Mouse (Mus musculus) embryonic facial prominence, embryonic 10.5 days (tissue): ENCODE data around the gene Me1. TPM values are rescaled to one million over a fixed set of nuclear protein-coding genes. Genes with fewer than 3 reads are reported as not detected.

Experiments
- DNase-seq: peaks from one replicate; pipeline ENCODE4 v3.0.0-alpha.2; 2017; ENCODE audit warnings: low spot score
- H3K27ac ChIP-seq: fragments of 300-500 bp; sonication (generic); replicated peaks from 2 replicates; pipeline ENCODE4 v1.5.1; 2016; ENCODE audit warnings: mild to moderate bottlenecking
- H3K27me3 ChIP-seq: fragments of 300-500 bp; sonication (generic); replicated peaks from 2 replicates; pipeline ENCODE4 v1.6.1; 2016; ENCODE audit warnings: low read depth, mild to moderate bottlenecking; ENCODE audit not compliant: poor library complexity, severe bottlenecking
- H3K36me3 ChIP-seq: fragments of 300-500 bp; sonication (generic); replicated peaks from 2 replicates; pipeline ENCODE4 v1.6.1; 2016; ENCODE audit warnings: mild to moderate bottlenecking, moderate library complexity
- H3K4me1 ChIP-seq: fragments of 300-500 bp; sonication (generic); 2 replicates; pipeline ENCODE4 v1.6.1; 2016
- H3K4me3 ChIP-seq: fragments of 300-500 bp; sonication (generic); 2 replicates; pipeline ENCODE4 v1.5.1; 2016; ENCODE audit warnings: mild to moderate bottlenecking, moderate library complexity
- H3K9me3 ChIP-seq: fragments of 300-500 bp; sonication (generic); 2 replicates; pipeline ENCODE4 v1.6.1; 2016; ENCODE audit warnings: mild to moderate bottlenecking
- WGBS: fragments of 180-500 bp; shearing (Covaris S2); methylation state at CpG from one replicate; pipeline ENCODE4 v1.1.7; 2016; 5-methylcytosine and 5-hydroxymethylcytosine counted together
- polyA plus RNA-seq: library from polyadenylated mRNA; unstranded; fragments of >200 nt; fragmentation: Nextera tagmentation; extraction: Ambion mirVana; gene quantifications from 2 replicates; pipeline ENCODE4 v1.2.1, GENCODE M21; 2016

Gene Me1
- polyA plus RNA-seq, 1 experiment from 2014 or later, result 12.0 TPM

DNA sequence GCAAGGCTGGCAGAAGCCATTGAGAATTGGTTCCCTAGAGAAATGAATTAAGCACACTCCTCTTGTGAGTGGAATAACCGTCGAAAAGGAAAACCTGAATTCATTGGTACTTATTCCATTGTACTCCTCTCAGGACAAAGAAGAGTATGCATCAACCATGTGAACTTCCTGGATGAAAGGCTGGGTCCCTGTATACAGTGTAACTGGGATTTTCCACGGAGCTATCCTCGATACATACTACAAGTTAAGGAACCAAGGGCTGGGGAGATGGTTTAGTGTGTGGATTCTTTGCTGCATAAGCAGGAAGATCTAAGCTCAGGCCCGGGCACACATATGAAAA is 30.6 kb upstream of the Me1 start:
- H3K9me3 ChIP-seq, result no peaks in the 10 kb centered on the region
- no peaks in the 10 kb centered on the region for H3K36me3 ChIP-seq
- 86% methylated on average over 5 of the region's 5 CpGs for WGBS
- H3K4me3 ChIP-seq, result no peak overlapping the region
- no peak overlapping the region for H3K27ac ChIP-seq
- H3K4me1 ChIP-seq, result peaks cover 9% of the 10 kb centered on the region; the same call in 1 of the 2 replicates
- DNase-seq, result no peak
- H3K27me3 ChIP-seq, result no peaks in the 10 kb centered on the region

DNA sequence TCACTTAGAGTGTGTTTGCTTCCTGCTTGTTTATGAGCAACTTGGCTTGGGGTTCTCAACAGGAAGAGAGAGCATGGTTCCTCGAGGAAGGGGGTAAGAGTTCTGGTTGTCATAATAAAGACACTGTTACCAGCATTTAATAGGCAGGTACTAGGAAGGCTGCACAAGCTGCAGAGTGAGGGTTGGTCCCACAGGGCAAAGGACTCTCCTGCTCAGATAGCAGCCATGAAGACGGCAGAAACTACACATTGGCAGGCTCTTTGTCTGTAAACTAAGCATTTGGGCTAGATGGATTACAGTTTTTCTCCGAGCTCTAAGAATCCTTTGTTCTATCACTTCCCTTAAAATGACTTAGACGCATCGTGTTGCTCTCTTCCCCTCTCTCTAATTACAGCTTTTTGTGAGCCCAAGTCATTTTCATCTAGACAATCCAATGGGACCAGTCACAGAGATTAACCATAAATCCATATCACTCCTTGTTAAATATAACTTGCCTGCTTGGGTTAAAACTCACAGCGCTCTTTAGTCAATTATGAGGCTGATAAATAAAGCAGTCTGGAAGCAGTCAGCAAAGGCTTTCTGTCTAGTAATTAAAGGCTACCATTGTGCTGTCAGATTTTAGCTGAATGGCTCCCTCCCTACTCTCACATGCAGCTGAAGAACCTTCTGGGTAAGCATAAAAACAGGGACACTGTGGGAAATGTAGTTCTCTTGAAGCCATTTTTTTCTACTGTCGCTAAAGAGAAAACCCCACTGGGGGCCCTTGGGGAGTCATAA is 30.0 kb upstream of the Me1 start:
- H3K4me3 ChIP-seq, result no peak overlapping the region
- H3K36me3 ChIP-seq, result no peaks in the 10 kb centered on the region

DNA sequence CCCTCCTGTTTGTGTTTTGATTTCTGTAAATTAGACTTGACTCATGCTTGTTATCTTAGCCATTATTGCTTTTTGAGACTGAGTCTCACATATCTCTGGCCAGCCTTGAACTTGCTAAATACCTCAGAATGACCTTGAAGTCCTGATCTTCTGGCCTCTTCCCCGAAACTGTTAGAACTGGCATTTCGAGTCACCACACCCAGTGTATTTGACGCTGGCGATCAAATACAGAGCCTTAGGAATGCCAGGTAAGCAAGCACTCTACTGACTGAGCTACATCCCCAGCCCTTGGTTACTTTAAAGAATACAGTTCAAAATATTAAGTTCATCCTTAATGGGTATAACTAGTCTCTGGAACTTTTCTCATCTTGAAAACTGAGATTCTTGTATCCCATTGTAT is 29.3 kb upstream of the Me1 start:
- peaks cover 9% of the 10 kb centered on the region; the same call in 1 of the 2 replicates for H3K4me1 ChIP-seq
- H3K9me3 ChIP-seq, result no peaks in the 10 kb centered on the region
- no peak overlapping the region for H3K27ac ChIP-seq
- H3K36me3 ChIP-seq, result no peaks in the 10 kb centered on the region
- H3K4me3 ChIP-seq, result no peak overlapping the region
- H3K27me3 ChIP-seq, result no peaks in the 10 kb centered on the region
- no peak for DNase-seq
- WGBS, result 88% methylated on average over 4 of the region's 4 CpGs

More for the DNA sequence above, 30.0 kb upstream of the Me1 start:
- H3K9me3 ChIP-seq, result no peaks in the 10 kb centered on the region
- DNase-seq, result no peak
- 55% methylated on average over 7 of the region's 7 CpGs for WGBS
- no peaks in the 10 kb centered on the region for H3K27me3 ChIP-seq
- H3K4me1 ChIP-seq, result peaks cover 9% of the 10 kb centered on the region; the same call in 1 of the 2 replicates
- H3K27ac ChIP-seq, result no peak overlapping the region

DNA sequence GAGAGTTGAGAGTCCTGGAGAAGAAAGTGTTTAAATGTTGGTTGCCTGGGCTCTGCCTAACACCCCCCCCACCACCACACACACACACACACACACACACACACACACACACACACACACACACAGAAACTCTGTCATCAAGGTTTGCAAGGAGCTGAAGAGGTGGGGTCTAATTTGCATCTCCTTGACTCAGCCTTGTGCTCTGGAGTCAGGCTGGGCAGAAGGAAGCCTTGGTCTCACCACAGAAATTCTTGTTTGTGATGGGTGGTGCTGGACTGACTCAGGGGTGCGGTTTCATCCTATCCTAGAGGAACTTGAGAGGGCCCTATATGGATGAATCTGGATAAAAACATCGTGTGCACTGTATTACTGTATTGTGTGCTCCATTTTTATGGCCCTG is 25.0 kb upstream of the Me1 start:
- Histone ChIP-seq H3K4me1 (peaks cover 3% of the 10 kb centered on the region; the same call in 1 of the 2 replicates), H3K27ac (no peak overlapping the region), H3K36me3 (no peaks in the 10 kb centered on the region), H3K4me3 (no peak overlapping the region), H3K27me3 (no peaks in the 10 kb centered on the region), H3K9me3 (no peaks in the 10 kb centered on the region)
- 81% methylated on average over 2 of the region's 2 CpGs for WGBS
- no peak for DNase-seq

DNA sequence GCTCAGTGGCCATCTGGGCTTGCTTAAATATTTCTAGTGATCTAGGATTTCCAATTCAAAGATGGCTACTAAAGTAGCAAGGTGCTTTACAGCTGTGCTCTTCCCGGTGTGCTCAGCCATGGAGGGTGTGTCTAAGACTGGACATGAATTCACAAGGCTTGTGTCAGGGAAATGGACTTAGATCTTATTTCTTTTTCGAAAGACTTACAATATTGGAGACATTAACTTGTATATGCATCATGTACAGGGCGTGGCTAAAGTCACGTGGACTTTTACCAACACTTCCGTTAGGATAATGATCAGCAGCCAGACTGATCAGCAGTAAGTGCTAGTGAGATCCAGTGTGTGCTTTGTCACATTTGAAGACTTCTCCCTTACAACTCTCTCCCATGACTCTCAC is 24.5 kb upstream of the Me1 start:
- H3K27me3 ChIP-seq, result no peaks in the 10 kb centered on the region
- 88% methylated on average over 5 of the region's 5 CpGs for WGBS
- no peaks in the 10 kb centered on the region for H3K36me3 ChIP-seq
- no peaks in the 10 kb centered on the region for H3K9me3 ChIP-seq
- DNase-seq, result no peak
- no peak overlapping the region for H3K4me3 ChIP-seq
- H3K27ac ChIP-seq, result no peak overlapping the region
- H3K4me1 ChIP-seq, result no peaks in the 10 kb centered on the region

DNA sequence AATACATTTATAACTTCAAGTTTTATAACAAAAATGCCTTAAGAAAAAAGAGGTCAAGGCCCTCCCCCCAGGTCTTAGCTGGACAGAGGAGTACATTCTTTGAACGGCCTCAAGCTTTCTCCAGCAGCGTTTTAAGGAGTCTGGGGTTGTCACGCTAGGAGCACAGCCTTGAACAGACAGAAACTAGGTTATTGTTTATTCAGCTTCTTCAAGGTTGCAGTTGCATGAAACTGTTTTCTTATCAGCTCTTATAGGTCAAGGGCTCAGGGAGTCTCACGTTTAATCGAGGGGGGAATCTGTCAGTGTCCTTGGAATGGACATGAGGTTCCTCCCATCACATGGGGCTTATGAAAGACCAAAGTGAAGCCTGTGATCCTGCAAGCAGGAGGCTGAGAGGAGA is 21.4 kb upstream of the Me1 start:
- DNase-seq, result no peak
- H3K9me3 ChIP-seq, result no peaks in the 10 kb centered on the region
- no peaks in the 10 kb centered on the region for H3K36me3 ChIP-seq
- H3K4me3 ChIP-seq, result no peak overlapping the region
- WGBS, result 67% methylated on average over 5 of the region's 5 CpGs
- H3K27me3 ChIP-seq, result no peaks in the 10 kb centered on the region
- no peak overlapping the region for H3K27ac ChIP-seq
- no peaks in the 10 kb centered on the region for H3K4me1 ChIP-seq

DNA sequence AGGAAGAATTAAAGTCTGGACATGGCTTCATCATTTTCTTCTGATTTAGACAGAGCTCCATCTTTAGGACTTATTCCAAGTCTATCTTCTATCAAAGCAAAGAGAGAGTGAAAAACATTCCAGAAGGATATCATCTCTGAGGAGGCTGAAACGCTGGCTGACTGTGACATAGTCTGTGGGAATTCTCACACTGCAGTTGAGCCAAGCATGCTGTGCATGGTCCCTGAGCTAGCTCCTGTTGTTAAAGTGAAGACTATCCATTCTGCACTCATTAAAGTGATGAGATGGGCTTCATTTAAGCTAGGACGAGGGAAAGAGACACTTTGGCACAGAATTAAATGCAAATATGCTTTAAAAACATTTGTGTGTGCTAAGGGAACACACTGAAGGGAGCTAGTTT is 20.8 kb upstream of the Me1 start:
- Histone ChIP-seq H3K4me1 (no peaks in the 10 kb centered on the region), H3K4me3 (no peak overlapping the region), H3K36me3 (no peaks in the 10 kb centered on the region), H3K27ac (no peak overlapping the region), H3K27me3 (no peaks in the 10 kb centered on the region), H3K9me3 (no peaks in the 10 kb centered on the region)
- WGBS, result 70% methylated on average over 2 of the region's 2 CpGs
- DNase-seq, result no peak

DNA sequence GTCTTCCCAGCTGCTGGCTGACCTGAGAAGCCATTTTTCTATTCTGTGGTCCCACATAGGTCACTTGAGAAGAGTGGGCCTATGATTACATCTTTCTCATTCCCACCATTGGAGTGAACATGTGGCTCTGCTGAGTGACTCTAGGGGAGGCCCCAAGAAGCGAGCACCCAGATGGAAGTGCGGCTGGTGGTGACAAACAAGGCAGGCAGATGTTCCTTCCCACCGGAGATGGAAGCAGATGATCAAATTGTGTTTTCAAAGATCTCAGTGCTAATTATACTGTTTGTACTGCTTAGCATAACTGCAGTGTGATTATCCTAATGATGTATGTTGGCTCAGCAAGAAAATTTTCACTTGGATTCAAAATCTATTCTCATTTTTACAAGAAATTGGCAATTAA is 18.3 kb upstream of the Me1 start:
- H3K27me3 ChIP-seq, result no peaks in the 10 kb centered on the region
- H3K4me1 ChIP-seq, result no peaks in the 10 kb centered on the region
- DNase-seq, result no peak
- no peak overlapping the region for H3K4me3 ChIP-seq
- WGBS, result 84% methylated on average over 3 of the region's 3 CpGs
- H3K27ac ChIP-seq, result no peak overlapping the region
- no peaks in the 10 kb centered on the region for H3K9me3 ChIP-seq
- H3K36me3 ChIP-seq, result no peaks in the 10 kb centered on the region

DNA sequence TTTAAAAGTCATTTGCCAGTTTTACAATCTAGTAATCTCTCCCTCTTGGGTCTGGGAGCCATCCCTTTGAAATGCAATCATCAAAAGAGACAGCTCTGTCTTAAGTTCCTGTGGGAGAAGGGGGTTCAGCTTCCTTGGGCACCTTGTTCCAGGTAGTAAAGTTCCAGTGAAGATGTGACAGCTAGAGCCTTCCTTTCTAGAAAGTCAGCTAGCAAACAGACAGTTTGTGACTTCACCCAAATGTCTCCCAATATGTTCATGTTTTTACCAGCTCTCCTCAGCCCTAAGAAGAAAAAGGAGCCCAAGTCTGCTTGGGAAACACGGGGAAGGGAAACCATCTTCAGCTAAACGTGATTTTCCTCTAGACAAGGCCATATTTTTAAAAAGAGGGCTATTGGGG is 16.9 kb upstream of the Me1 start:
- Histone ChIP-seq H3K36me3 (no peaks in the 10 kb centered on the region), H3K9me3 (no peaks in the 10 kb centered on the region), H3K4me3 (no peak overlapping the region), H3K27me3 (no peaks in the 10 kb centered on the region), H3K4me1 (no peaks in the 10 kb centered on the region), H3K27ac (no peak overlapping the region)
- WGBS, result 77% methylated on average over 2 of the region's 2 CpGs
- no peak for DNase-seq

DNA sequence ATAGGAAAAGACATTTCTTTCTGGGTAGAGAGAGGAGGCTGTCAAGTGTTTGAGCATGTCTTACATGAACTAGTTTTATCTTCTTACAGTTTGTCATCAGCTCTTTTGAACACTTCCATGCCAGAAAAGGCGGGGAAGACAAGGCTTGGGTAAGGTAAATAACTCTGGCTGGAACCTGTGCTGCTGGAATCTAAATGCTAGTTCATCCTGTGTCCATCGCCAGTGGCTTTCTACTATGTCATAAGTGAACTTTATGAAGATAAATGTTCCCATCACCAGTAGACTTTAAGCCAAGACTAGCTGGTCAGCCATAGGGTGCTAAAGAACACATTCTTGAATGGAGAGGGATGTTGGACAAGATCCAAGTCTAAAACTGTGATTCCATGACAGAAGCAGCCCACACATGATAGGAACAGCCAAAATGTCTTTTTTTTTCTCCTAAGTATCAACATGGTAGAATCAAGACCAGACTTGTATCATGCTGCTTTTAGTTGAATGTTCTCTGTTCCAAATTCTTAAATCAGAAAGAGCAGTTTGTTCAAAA is 14.4 kb upstream of the Me1 start:
- Histone ChIP-seq H3K27ac (no peak overlapping the region), H3K4me3 (no peak overlapping the region), H3K9me3 (no peaks in the 10 kb centered on the region), H3K4me1 (no peaks in the 10 kb centered on the region), H3K36me3 (no peaks in the 10 kb centered on the region), H3K27me3 (no peaks in the 10 kb centered on the region)
- DNase-seq, result no peak
- 87% methylated on average over 2 of the region's 2 CpGs for WGBS

DNA sequence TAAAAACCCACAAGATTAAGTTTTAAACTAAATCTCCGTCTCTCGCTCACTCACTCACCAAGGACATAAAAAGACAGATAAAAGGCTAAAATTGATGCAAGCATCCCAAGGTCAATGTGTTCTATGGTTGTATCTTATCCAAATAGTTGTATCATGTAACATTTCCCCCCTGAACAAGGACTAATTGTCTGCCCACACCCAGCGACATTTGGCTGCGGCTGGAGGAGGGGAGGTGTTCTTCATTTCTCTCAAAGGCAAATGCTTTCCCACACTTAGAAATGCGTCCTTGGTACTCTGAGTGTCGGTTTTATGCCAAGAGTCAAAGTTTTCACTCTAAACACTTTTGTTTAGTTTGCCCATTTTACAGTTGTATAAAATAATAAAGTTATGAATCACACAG is 13.2 kb upstream of the Me1 start:
- no peaks in the 10 kb centered on the region for H3K36me3 ChIP-seq
- no peak overlapping the region for H3K27ac ChIP-seq
- no peaks in the 10 kb centered on the region for H3K27me3 ChIP-seq
- WGBS, result 66% methylated on average over 6 of the region's 6 CpGs
- DNase-seq, result no peak
- H3K4me1 ChIP-seq, result no peaks in the 10 kb centered on the region
- no peak overlapping the region for H3K4me3 ChIP-seq
- H3K9me3 ChIP-seq, result no peaks in the 10 kb centered on the region

DNA sequence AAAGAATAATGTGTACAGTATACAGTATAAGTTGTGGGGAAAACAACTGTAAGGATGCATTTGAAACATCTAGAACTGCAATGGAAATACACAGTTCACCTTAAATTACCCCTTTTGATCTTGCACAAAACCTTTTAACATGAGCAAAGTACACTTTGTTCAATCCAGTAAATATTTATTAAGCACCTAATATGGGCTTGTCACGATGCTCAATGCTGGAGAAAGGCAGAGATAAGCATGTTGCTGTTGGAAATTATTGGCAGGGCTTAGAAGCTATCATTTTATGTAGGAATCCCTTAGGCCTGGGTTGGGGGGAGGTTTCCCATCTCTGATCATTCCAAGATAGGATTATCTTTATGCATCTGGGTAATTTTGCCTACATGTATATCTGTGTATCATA is 11.7 kb upstream of the Me1 start:
- WGBS, result 75% methylated on average over 1 of the region's 1 CpGs
- DNase-seq, result no peak
- no peaks in the 10 kb centered on the region for H3K27me3 ChIP-seq
- H3K27ac ChIP-seq, result no peak overlapping the region
- H3K4me1 ChIP-seq, result no peaks in the 10 kb centered on the region
- H3K4me3 ChIP-seq, result no peak overlapping the region
- no peaks in the 10 kb centered on the region for H3K36me3 ChIP-seq
- no peaks in the 10 kb centered on the region for H3K9me3 ChIP-seq

DNA sequence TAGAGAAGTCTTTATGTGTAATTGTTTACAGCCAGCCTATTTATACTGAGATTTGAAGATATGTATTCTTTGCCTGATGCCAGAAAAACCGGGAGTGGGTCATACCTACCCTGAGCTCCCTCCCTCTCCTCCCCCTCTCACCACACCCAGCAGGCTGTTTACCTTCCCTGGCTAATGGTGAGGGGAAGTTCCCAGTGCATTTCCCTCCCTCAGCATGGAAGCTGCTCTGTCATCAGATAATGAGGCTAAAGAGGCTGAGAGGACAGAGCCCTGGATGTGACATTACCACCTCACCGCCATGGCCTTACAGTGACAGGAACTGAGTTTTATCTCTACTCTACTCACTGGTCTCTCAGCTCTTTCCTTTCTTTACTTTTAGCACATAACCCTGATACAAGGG is 6.1 kb upstream of the Me1 start:
- no peak for DNase-seq
- H3K27ac ChIP-seq, result no peak overlapping the region
- peaks cover 4% of the 10 kb centered on the region for H3K4me1 ChIP-seq
- H3K9me3 ChIP-seq, result no peaks in the 10 kb centered on the region
- H3K36me3 ChIP-seq, result no peaks in the 10 kb centered on the region
- WGBS, result 17% methylated on average over 2 of the region's 2 CpGs
- H3K27me3 ChIP-seq, result peaks cover 2% of the 10 kb centered on the region; the same call in 1 of the 2 replicates
- no peak overlapping the region for H3K4me3 ChIP-seq
